Mouse (Mus musculus): ENCODE measurements around the gene Csde1. TPM values are rescaled to one million over a fixed set of nuclear protein-coding genes. Genes with fewer than 3 reads are reported as not detected.

Gene Csde1
- polyA plus RNA-seq, 1 experiment from 2014 or later: 496 TPM

- no peak overlapping the region for H3K9ac ChIP-seq (ENCODE audit: low read depth, low read length)
- H3K4me2 ChIP-seq (replicated peaks; ENCODE audit: low read depth, low read length): no peak overlapping the region
- no peaks in the 10 kb centered on the region for H3K9me3 ChIP-seq (ENCODE audit: control insufficient read depth, low read length)
- no peak overlapping the region for H3K27ac ChIP-seq (ENCODE audit: low read depth, low read length)
- 88% methylated on average over 1 of the region's 1 CpGs for WGBS
- H3K4me3 ChIP-seq (ENCODE audit: low read length): no peak overlapping the region
- no peaks in the 10 kb centered on the region for H3K27me3 ChIP-seq (ENCODE audit: control insufficient read depth, insufficient read depth, low read length)
- ATAC-seq (ENCODE audit: low FRiP score, low TSS enrichment): no peak
- peaks cover 73% of the 10 kb centered on the region for H3K36me3 ChIP-seq (ENCODE audit: control insufficient read depth, insufficient read depth, low read length)
- no peaks in the 10 kb centered on the region for H3K4me1 ChIP-seq (ENCODE audit: control insufficient read depth, insufficient read depth, low read length)
Observed at GRCm38 (mm10) chr3:103040861-103041379, 20.7 kb downstream of the Csde1 start.

GRCm38 (mm10) chr3:103056016-103056595 lies 35.9 kb downstream of the Csde1 start:
- Histone ChIP-seq H3K36me3 (ENCODE audit: control insufficient read depth, insufficient read depth, low read length) (peaks cover 70% of the 10 kb centered on the region), H3K9ac (ENCODE audit: low read depth, low read length) (no peak overlapping the region), H3K4me3 (ENCODE audit: low read length) (no peak overlapping the region), H3K9me3 (ENCODE audit: control insufficient read depth, low read length) (no peaks in the 10 kb centered on the region), H3K27me3 (ENCODE audit: control insufficient read depth, insufficient read depth, low read length) (no peaks in the 10 kb centered on the region), H3K27ac (ENCODE audit: low read depth, low read length) (no peak overlapping the region), H3K4me1 (ENCODE audit: control insufficient read depth, insufficient read depth, low read length) (0 out of 2 replicates have a peak, but pooled peaks cover 4% of the 10 kb centered on the region), H3K4me2 (replicated peaks; ENCODE audit: low read depth, low read length) (no peak overlapping the region)
- no peak for ATAC-seq (ENCODE audit: low FRiP score, low TSS enrichment)
- WGBS: 93% methylated on average over 5 of the region's 5 CpGs

DNA sequence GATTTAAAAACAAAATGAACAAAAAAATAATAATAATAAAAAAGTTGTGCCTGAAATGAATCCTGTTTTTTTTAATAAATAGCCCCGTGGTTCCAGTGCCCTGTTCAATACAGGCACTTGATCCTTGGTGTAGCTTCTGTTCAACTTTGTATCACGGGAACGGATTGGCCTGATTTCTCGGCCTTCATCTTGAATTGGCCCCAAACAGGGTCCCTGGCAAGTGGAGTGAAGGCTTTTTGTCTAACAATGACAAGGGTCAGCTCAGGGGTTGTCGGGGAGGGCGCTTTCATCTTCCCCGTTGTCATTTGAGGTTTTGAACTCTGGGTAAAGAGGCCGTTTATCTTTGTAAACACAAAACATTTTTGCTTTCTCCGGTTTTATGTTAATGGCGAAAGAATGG lies 37.5 kb downstream of the Csde1 start:
- H3K36me3 ChIP-seq (ENCODE audit: control insufficient read depth, insufficient read depth, low read length): peaks cover 68% of the 10 kb centered on the region
- 3% methylated on average over 10 of the region's 10 CpGs for WGBS
- H3K9ac ChIP-seq (ENCODE audit: low read depth, low read length): peak overlapping the region; percentile 93; the same call in 1 of the 2 replicates
- ATAC-seq (ENCODE audit: low FRiP score, low TSS enrichment): peak; percentile 47
- 0 out of 2 replicates have a peak, but pooled peaks cover 4% of the 10 kb centered on the region for H3K4me1 ChIP-seq (ENCODE audit: control insufficient read depth, insufficient read depth, low read length)
- H3K27me3 ChIP-seq (ENCODE audit: control insufficient read depth, insufficient read depth, low read length): no peaks in the 10 kb centered on the region
- H3K4me2 ChIP-seq (replicated peaks; ENCODE audit: low read depth, low read length): peak overlapping the region; percentile 57
- H3K4me3 ChIP-seq (ENCODE audit: low read length): peak overlapping the region; percentile 91
- H3K27ac ChIP-seq (ENCODE audit: low read depth, low read length): 0 out of 2 replicates have a peak overlapping the region, but pooled peaks have one; percentile 47
- no peaks in the 10 kb centered on the region for H3K9me3 ChIP-seq (ENCODE audit: control insufficient read depth, low read length)

DNA sequence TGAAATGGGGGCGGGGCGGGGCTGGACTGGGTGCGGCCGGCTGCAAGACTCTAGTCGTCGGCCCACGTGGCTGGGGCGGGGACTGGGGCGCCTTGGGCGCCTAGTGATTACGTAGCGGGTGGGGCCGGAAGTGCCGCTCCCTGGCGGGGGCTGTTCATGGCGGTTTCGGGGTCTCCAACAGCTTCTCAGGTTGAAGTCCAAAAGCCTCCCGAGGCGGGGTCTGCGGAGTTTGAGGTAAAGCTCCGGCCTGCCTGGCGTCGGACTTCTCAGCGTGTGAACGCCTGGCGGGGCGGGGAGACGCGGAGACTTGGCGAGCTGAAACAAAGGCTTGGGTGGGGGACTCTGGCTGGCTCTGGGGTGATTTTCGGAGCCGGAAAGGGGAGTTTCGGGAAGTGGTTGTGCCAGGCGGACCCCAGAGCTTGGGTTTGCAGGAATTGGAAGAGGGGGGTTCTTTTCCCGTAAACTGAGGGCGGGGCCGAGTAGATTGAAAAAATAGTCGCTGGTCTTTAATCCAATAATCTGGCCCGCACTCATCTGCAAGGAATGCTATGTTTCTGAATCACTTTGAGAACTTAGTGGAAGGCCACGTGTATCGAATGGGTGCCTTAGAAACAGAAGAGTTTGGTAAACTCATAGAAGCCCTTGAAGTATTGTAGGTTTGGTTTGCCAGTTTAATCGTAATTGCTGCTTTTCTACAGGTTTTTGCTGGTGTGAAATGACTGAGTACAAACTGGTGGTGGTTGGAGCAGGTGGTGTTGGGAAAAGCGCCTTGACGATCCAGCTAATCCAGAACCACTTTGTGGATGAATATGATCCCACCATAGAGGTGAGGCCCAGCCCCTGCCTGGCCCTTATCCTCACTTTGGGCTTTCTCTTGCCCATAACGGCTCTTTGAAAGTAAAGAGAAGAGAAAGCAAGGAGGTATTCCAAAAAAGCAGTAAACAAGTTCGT lies 38.3 kb downstream of the Csde1 start, which contains the start of gene Nras:
TSS of gene Nras (plus strand) at position 79 of the 951 bp plus-strand sequence.
- H3K4me1 ChIP-seq (ENCODE audit: control insufficient read depth, insufficient read depth, low read length): 0 out of 2 replicates have a peak, but pooled peaks cover 4% of the 10 kb centered on the region
- peak within 1 kb of the TSS; percentile 96 for H3K27ac ChIP-seq (ENCODE audit: low read depth, low read length)
- H3K9me3 ChIP-seq (ENCODE audit: control insufficient read depth, low read length): no peaks in the 10 kb centered on the region
- peak within 1 kb of the TSS; percentile 93 for H3K9ac ChIP-seq (ENCODE audit: low read depth, low read length)
- H3K4me3 ChIP-seq (ENCODE audit: low read length): peak within 1 kb of the TSS; percentile 91
- H3K27me3 ChIP-seq (ENCODE audit: control insufficient read depth, insufficient read depth, low read length): no peaks in the 10 kb centered on the region
- H3K36me3 ChIP-seq (ENCODE audit: control insufficient read depth, insufficient read depth, low read length): peaks cover 68% of the 10 kb centered on the region
- H3K4me2 ChIP-seq (replicated peaks; ENCODE audit: low read depth, low read length): peak within 1 kb of the TSS; percentile 57
- peak; percentile 99 for ATAC-seq (ENCODE audit: low FRiP score, low TSS enrichment)
- 2% methylated on average over 46 of the region's 46 CpGs for WGBS

- WGBS: 91% methylated on average over 8 of the region's 8 CpGs
- Histone ChIP-seq H3K4me3 (ENCODE audit: low read length) (no peak overlapping the region), H3K27ac (ENCODE audit: low read depth, low read length) (no peak overlapping the region), H3K4me2 (replicated peaks; ENCODE audit: low read depth, low read length) (no peak overlapping the region), H3K36me3 (ENCODE audit: control insufficient read depth, insufficient read depth, low read length) (peaks cover 63% of the 10 kb centered on the region), H3K27me3 (ENCODE audit: control insufficient read depth, insufficient read depth, low read length) (no peaks in the 10 kb centered on the region), H3K9ac (ENCODE audit: low read depth, low read length) (no peak overlapping the region), H3K4me1 (ENCODE audit: control insufficient read depth, insufficient read depth, low read length) (no peaks in the 10 kb centered on the region), H3K9me3 (ENCODE audit: control insufficient read depth, low read length) (0 out of 2 replicates have a peak, but pooled peaks cover 4% of the 10 kb centered on the region)
- no peak for ATAC-seq (ENCODE audit: low FRiP score, low TSS enrichment)
Observed at GRCm38 (mm10) chr3:103066927-103067326, 46.7 kb downstream of the Csde1 start.

- Histone ChIP-seq H3K9me3 (ENCODE audit: control insufficient read depth, low read length) (0 out of 2 replicates have a peak, but pooled peaks cover 4% of the 10 kb centered on the region), H3K4me1 (ENCODE audit: control insufficient read depth, insufficient read depth, low read length) (no peaks in the 10 kb centered on the region), H3K4me3 (ENCODE audit: low read length) (no peak overlapping the region), H3K36me3 (ENCODE audit: control insufficient read depth, insufficient read depth, low read length) (peaks cover 45% of the 10 kb centered on the region), H3K27ac (ENCODE audit: low read depth, low read length) (no peak overlapping the region), H3K27me3 (ENCODE audit: control insufficient read depth, insufficient read depth, low read length) (no peaks in the 10 kb centered on the region), H3K4me2 (replicated peaks; ENCODE audit: low read depth, low read length) (no peak overlapping the region), H3K9ac (ENCODE audit: low read depth, low read length) (no peak overlapping the region)
- no peak for ATAC-seq (ENCODE audit: low FRiP score, low TSS enrichment)
- WGBS: 89% methylated on average over 6 of the region's 6 CpGs
Observed at GRCm38 (mm10) chr3:103068971-103069370, 48.7 kb downstream of the Csde1 start.

DNA sequence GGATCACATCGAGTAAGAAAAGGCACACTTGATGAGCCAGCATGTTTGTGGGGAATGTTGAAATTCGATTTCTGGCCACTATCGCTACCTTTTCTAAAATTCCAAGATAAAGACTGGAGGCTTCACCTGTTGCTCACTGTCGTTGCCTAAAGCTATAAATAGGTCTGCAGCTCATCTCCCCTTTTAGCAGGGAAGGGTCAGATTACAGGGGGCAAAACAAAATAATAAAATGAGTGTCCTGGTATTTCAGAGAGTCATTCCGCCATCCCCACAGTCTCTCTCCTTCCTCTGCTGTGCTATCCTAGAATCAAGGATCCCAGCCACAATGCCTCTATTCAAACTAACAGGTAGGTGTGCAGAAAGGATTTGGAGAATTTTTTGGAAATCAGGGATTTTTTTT lies 53.5 kb downstream of the Csde1 start, which contains the start of gene Ampd1:
TSS of gene Ampd1 (plus strand) at position 244 of the 400 bp plus-strand sequence.
- no peaks in the 10 kb centered on the region for H3K27me3 ChIP-seq (ENCODE audit: control insufficient read depth, insufficient read depth, low read length)
- H3K4me2 ChIP-seq (replicated peaks; ENCODE audit: low read depth, low read length): no peak within 1 kb of the TSS
- ATAC-seq (ENCODE audit: low FRiP score, low TSS enrichment): no peak
- H3K9me3 ChIP-seq (ENCODE audit: control insufficient read depth, low read length): 0 out of 2 replicates have a peak, but pooled peaks cover 4% of the 10 kb centered on the region
- H3K4me1 ChIP-seq (ENCODE audit: control insufficient read depth, insufficient read depth, low read length): no peaks in the 10 kb centered on the region
- H3K4me3 ChIP-seq (ENCODE audit: low read length): no peak within 1 kb of the TSS
- WGBS: 58% methylated on average over 5 of the region's 5 CpGs
- peaks cover 4% of the 10 kb centered on the region for H3K36me3 ChIP-seq (ENCODE audit: control insufficient read depth, insufficient read depth, low read length)
- H3K27ac ChIP-seq (ENCODE audit: low read depth, low read length): no peak within 1 kb of the TSS
- no peak within 1 kb of the TSS for H3K9ac ChIP-seq (ENCODE audit: low read depth, low read length)

GRCm38 (mm10) chr3:103075871-103076270 lies 55.6 kb downstream of the Csde1 start:
- 86% methylated on average over 9 of the region's 9 CpGs for WGBS
- Histone ChIP-seq H3K27me3 (ENCODE audit: control insufficient read depth, insufficient read depth, low read length) (no peaks in the 10 kb centered on the region), H3K9me3 (ENCODE audit: control insufficient read depth, low read length) (0 out of 2 replicates have a peak, but pooled peaks cover 4% of the 10 kb centered on the region), H3K36me3 (ENCODE audit: control insufficient read depth, insufficient read depth, low read length) (no peaks in the 10 kb centered on the region), H3K4me2 (replicated peaks; ENCODE audit: low read depth, low read length) (no peak overlapping the region), H3K4me1 (ENCODE audit: control insufficient read depth, insufficient read depth, low read length) (no peaks in the 10 kb centered on the region), H3K9ac (ENCODE audit: low read depth, low read length) (no peak overlapping the region), H3K27ac (ENCODE audit: low read depth, low read length) (no peak overlapping the region), H3K4me3 (ENCODE audit: low read length) (no peak overlapping the region)
- no peak for ATAC-seq (ENCODE audit: low FRiP score, low TSS enrichment)

All from kidney, embryonic 14.5 days (tissue).